Mouse (Mus musculus): Measurements from ENCODE around the gene Piwil4.

Gene Piwil4

GRCm38 (mm10) chr9:14666071-14666470 is 74.5 kb downstream of the Piwil4 start:
- no peak for DNase-seq

- DNase-seq = no peak
Measured at GRCm38 (mm10) chr9:14663591-14663990, 76.9 kb downstream of the Piwil4 start.

- DNase-seq = no peak
Measured at GRCm38 (mm10) chr9:14662876-14663275, 77.7 kb downstream of the Piwil4 start.

- no peak for DNase-seq
Measured at GRCm38 (mm10) chr9:14662138-14662537, 78.4 kb downstream of the Piwil4 start.

- DNase-seq = no peak
Measured at GRCm38 (mm10) chr9:14657926-14658325, 82.6 kb downstream of the Piwil4 start.

GRCm38 (mm10) chr9:14654010-14654409 is 86.5 kb downstream of the Piwil4 start:
- DNase-seq = no peak

GRCm38 (mm10) chr9:14652761-14653160 is 87.8 kb downstream of the Piwil4 start:
- peak in 1 of 2 experiments; percentile 47 for DNase-seq

- DNase-seq = no peak
Measured at GRCm38 (mm10) chr9:14647849-14648248, 92.7 kb downstream of the Piwil4 start.

GRCm38 (mm10) chr9:14646641-14647040 is 93.9 kb downstream of the Piwil4 start:
- no peak for DNase-seq

All from lung, postnatal 4 days (tissue).